Comparison of ENCODE assay signal across 10 mouse cellular contexts in genomic region chr16:93486646-93487550, GRCm38 (mm10).
DNase-seq lines count a peak whose midpoint lies in the region; ATAC-seq and TF ChIP-seq lines count a peak whose summit lies in the region.
"Had no signal": no experiment of that assay in that cellular context is flagged by ENCODE, and none has a peak within 500 bp of the region (broad histone marks: within the 10 kb centered on the region; RNA-seq: fewer than 3 reads in every experiment).

No protein-coding gene starts in this region.

- 0 out of 2 replicates have a peak, but pooled peaks cover 4% of the 10 kb centered on the region for H3K4me1 ChIP-seq in hindbrain, embryonic 15.5 days (replicated peaks)
- 0 out of 2 replicates have a peak, but pooled peaks cover 4% of the 10 kb centered on the region for H3K4me1 ChIP-seq in hindbrain, embryonic 10.5 days (replicated peaks)
- H3K4me1 ChIP-seq in stomach, postnatal 0 days (replicated peaks; ENCODE audit: control insufficient read depth, insufficient read depth) = no peaks in the 10 kb centered on the region
- H3K4me1 ChIP-seq: neural tube, embryonic 12.5 days had no signal

- no peak overlapping the region for H3K9ac ChIP-seq in hindbrain, embryonic 15.5 days
- H3K9ac ChIP-seq in stomach, postnatal 0 days (ENCODE audit: low read length) = no peak overlapping the region
- H3K9ac ChIP-seq: neural tube, embryonic 12.5 days had no signal

- no peaks in the 10 kb centered on the region for H3K9me3 ChIP-seq in hindbrain, embryonic 15.5 days
- H3K9me3 ChIP-seq in hindbrain, embryonic 10.5 days = no peaks in the 10 kb centered on the region
- no peaks in the 10 kb centered on the region for H3K9me3 ChIP-seq in stomach, postnatal 0 days (ENCODE audit: control insufficient read depth, low read length)
- H3K9me3 ChIP-seq: neural tube, embryonic 12.5 days had no signal

- ATAC-seq in hindbrain, embryonic 15.5 days (ENCODE audit: low FRiP score, low read depth) = no peak
- no peak for ATAC-seq in stomach, postnatal 0 days (ENCODE audit: low FRiP score, low TSS enrichment)

- H3K4me2 ChIP-seq in hindbrain, embryonic 15.5 days = peak overlapping the region; percentile 36
- peak overlapping the region; percentile 31; the same call in 1 of the 2 replicates for H3K4me2 ChIP-seq in stomach, postnatal 0 days (replicated peaks; ENCODE audit: low read depth)
- H3K4me2 ChIP-seq: neural tube, embryonic 12.5 days had no signal

- no peak for TF ChIP-seq CTCF in stomach, postnatal 0 days (IDR thresholded peaks at IDR 0.05; ENCODE audit: low read depth)

- 54% methylated on average over 26 of the region's 26 CpGs for WGBS in hindbrain, embryonic 15.5 days
- 77% methylated on average over 26 of the region's 26 CpGs for WGBS in hindbrain, embryonic 10.5 days
- 36% methylated on average over 26 of the region's 26 CpGs for WGBS in stomach, postnatal 0 days

- no peaks in the 10 kb centered on the region for H3K27me3 ChIP-seq in hindbrain, embryonic 15.5 days
- H3K27me3 ChIP-seq in hindbrain, embryonic 10.5 days (ENCODE audit: insufficient read depth, poor library complexity, severe bottlenecking) = no peaks in the 10 kb centered on the region
- H3K27me3 ChIP-seq in stomach, postnatal 0 days (ENCODE audit: control insufficient read depth, insufficient read depth, low read length) = no peaks in the 10 kb centered on the region
- H3K27me3 ChIP-seq: neural tube, embryonic 12.5 days had no signal

- H3K4me3 ChIP-seq in hindbrain, embryonic 15.5 days = no peak overlapping the region
- H3K4me3 ChIP-seq in hindbrain, embryonic 10.5 days = no peak overlapping the region
- H3K4me3 ChIP-seq in stomach, postnatal 0 days (ENCODE audit: low read depth, low read length) = peak overlapping the region; percentile 10; the same call in 1 of the 2 replicates
- H3K4me3 ChIP-seq: layer of hippocampus, adult 2 months; neural tube, embryonic 12.5 days had no signal

- no peak for TF ChIP-seq EP300 in stomach, postnatal 0 days (optimal IDR thresholded peaks at IDR 0.05)

- no peaks in the 10 kb centered on the region for H3K36me3 ChIP-seq in hindbrain, embryonic 15.5 days
- no peaks in the 10 kb centered on the region for H3K36me3 ChIP-seq in hindbrain, embryonic 10.5 days
- no peaks in the 10 kb centered on the region for H3K36me3 ChIP-seq in stomach, postnatal 0 days (ENCODE audit: control insufficient read depth, insufficient read depth, low read length)
- H3K36me3 ChIP-seq: neural tube, embryonic 12.5 days had no signal

- peak; percentile 26 for DNase-seq in embryo, embryonic 11 days
- DNase-seq in embryo, embryonic 10.5 days (ENCODE audit: low spot score) = no peak
- DNase-seq in hindbrain, embryonic 10.5 days (ENCODE audit: low spot score) = no peak
- peak; percentile 62 for DNase-seq in right cerebral cortex, adult 18-20 months
- no peak for DNase-seq in right cerebral cortex, postnatal 10 days (ENCODE audit: low spot score in 2 of 2)
- DNase-seq in stomach, postnatal 0 days (ENCODE audit: low spot score) = no peak
- no peak for DNase-seq in thymus, adult 18-20 months

- 0 out of 2 replicates have a peak overlapping the region, but pooled peaks have one; percentile 18 for H3K27ac ChIP-seq in hindbrain, embryonic 15.5 days (replicated peaks)
- H3K27ac ChIP-seq in hindbrain, embryonic 10.5 days = no peak overlapping the region
- no peak overlapping the region for H3K27ac ChIP-seq in stomach, postnatal 0 days (replicated peaks)
- H3K27ac ChIP-seq: layer of hippocampus, adult 2 months; neural tube, embryonic 12.5 days had no signal

Comparison
In these comparisons a context has a peak if more than half of its experiments do, and no peak if none do; other contexts are left out.
1. DNase-seq: peak in embryo, embryonic 11 days (single experiment) and right cerebral cortex, adult 18-20 months (single experiment); none in embryo, embryonic 10.5 days (single experiment), hindbrain, embryonic 10.5 days (single experiment), right cerebral cortex, postnatal 10 days (0 of 2), stomach, postnatal 0 days (single experiment) and thymus, adult 18-20 months (0 of 2).